Mouse (Mus musculus): ENCODE data around the gene Fastkd1. TPM values are rescaled to one million over a fixed set of nuclear protein-coding genes. Genes with fewer than 3 reads are reported as not detected.
A peak's percentile ranks its signal among the peaks of the same experiment; 100 is the strongest.
"Not testable (repeated sequence)": the region's sequence is repeated elsewhere in the genome, so short reads cannot be mapped to it uniquely, and the experiment has no call there.

Gene Fastkd1
- total RNA-seq, 2 experiments from 2014 or later: 16.6 to 19.4 TPM

DNA sequence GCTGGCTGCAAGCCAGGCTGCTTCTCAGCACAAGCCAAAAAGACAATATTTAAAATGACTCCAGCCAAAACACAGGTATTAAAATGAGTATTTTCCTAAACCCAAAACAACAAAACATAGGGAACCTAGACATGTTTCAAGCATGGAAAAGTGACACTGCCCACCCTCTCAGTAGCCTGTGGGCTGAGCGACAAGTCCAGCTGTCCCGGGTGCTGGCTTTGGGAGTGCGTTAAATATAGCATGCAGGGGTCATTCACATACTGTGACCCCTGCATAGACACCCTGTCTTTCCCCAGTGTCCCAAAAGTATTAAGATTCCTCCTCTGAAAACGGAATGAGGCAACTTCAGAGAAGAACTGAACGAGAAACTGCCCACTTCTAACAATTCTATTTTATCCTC lies 39.6 kb downstream of the Fastkd1 start:
- DNase-seq (ENCODE audit: extremely low spot score in 1 of 2, low spot score in 1 of 2): no peak

GRCm38 (mm10) chr2:69669853-69670252 lies 43.5 kb downstream of the Fastkd1 start, which contains the start of gene Klhl41:
Klhl41 (plus strand) TSS chr2:69670120.
- DNase-seq (ENCODE audit: extremely low spot score in 1 of 2, low spot score in 1 of 2): no peak

DNA sequence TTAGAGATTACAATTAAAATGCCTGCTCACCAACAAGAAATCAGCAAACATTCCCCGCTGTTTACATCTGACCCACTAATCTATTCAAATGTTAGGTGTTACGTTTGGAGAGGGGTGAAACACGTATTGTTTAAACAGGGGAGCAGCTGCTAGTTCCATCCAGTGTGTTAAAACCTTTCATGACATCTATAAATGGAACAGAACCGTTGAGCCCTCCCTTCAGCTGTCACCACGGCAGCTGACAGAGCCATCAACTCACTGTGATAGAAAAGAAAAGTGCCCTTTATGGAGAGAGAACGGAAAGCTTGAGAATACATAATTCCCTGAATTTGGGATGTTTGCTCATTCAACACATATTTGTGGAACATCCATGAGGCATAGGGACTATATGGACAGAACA lies 44.9 kb downstream of the Fastkd1 start:
- no peak for DNase-seq (ENCODE audit: extremely low spot score in 1 of 2, low spot score in 1 of 2)

- no peak for DNase-seq (ENCODE audit: extremely low spot score in 1 of 2, low spot score in 1 of 2)
These were observed 45.7 kb downstream of the Fastkd1 start for GRCm38 (mm10) chr2:69667656-69668055.

DNA sequence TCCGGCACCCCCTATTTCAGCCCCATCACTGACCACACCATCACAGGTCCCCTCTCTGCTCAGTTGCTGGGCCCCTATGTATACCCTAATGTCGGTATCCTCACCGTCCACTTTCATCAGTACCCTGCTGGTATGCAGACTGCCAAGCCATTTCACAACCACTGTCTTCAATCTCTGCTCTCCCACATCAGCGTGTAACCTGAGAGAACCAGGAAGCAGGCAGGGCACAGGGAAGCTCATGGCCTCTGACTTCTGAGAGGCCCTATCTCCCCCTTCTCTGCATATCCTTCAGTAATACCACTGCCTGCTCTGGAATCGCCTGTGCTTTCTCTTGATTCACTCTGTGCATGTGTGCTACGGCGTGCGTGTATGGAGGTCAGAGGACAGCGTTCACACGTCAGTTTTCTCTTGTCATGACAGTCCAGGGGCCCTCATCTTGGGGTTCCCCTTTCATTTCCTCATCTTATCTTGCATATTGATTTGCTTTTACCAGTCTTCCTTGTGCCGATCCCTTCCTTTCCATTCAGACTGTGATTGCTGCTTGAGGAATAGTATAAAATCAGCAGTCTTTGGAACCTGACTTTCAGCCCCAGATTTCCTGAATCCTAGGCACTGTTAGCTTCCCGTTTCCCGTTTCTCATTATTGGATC lies 49.4 kb downstream of the Fastkd1 start:
- DNase-seq (ENCODE audit: extremely low spot score in 1 of 2, low spot score in 1 of 2): no peak

DNA sequence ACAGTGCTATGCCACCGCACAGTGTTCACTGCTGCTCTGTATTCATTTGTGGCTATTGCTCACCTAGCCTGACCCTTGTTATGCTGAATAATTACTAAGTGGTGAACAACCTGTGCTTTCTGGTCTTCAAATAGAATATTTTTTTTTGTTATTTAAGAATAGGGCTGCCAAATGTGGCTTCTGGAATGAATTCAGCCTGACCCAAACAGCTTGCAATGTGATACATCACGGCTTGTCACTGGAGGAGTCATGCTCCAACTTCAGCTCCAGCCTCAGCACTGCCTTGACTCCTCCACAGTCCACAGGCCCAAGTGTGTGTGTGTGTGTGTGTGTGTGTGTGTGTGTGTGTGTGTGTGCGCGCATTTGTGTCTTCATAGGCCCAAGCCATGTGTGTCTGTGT lies 54.0 kb downstream of the Fastkd1 start:
- no peak for DNase-seq (ENCODE audit: extremely low spot score in 1 of 2, low spot score in 1 of 2)

DNA sequence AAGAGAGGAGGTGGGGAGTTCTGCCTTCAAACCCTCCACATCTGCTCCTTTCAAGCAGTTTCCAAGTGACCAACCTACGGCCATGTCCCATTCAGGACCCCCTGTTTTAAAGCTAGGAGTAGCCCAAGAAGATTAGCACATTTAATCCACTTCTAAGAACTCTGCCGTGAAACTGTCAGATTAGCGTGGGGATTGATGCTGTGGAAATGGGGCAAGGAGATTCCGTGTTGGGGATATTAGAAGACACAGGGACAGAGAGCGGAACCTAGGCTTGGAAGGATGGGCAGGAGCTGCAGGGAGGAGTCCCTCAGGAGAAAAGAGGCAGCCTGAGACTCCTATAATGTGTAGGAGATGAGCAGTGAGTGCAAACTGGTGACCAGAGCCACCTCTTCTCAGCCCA lies 63.6 kb downstream of the Fastkd1 start:
- no peak for DNase-seq (ENCODE audit: extremely low spot score in 1 of 2, low spot score in 1 of 2)

DNA sequence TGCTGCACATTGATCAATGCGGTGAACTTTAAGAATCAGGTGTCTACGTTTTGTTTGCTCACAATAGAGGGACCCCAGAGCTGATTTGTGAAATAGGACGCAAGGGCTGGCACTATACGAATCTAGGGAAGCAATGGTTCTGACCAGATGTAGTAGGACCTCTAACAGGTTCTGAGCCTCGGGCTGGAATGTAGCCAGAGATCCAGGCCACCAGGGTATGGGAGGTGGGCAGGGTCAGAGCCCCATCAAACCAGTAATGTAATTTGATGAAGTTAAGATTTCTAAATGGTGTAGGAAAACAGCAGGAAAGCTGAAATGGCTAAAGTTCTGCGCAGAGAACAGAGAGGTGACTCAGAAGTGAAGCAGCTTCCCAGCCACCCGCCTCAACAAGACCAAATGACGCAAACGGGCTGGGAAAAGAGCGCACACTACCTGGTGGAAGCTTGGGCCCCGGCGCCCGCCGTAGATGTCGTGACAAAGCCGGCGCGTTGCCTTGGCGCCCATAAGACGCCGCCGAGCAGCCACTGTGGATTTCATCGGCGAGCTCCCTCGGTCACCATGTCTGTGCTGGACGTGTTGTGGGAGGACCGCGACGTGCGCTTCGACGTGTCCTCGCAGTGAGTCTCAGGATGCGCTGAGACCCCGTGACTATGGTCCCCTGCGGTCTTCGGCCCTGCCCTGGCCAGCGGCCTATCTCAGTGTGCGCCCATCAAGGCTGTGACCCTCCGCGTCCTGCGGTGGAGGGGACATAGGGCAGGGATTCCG lies 66.4 kb downstream of the Fastkd1 start, which contains the start of gene Bbs5:
Bbs5 (plus strand) TSS at position 446 of the 765 bp plus-strand sequence.
- DNase-seq (ENCODE audit: extremely low spot score in 1 of 2, low spot score in 1 of 2): peak; percentile 82 to 89

DNA sequence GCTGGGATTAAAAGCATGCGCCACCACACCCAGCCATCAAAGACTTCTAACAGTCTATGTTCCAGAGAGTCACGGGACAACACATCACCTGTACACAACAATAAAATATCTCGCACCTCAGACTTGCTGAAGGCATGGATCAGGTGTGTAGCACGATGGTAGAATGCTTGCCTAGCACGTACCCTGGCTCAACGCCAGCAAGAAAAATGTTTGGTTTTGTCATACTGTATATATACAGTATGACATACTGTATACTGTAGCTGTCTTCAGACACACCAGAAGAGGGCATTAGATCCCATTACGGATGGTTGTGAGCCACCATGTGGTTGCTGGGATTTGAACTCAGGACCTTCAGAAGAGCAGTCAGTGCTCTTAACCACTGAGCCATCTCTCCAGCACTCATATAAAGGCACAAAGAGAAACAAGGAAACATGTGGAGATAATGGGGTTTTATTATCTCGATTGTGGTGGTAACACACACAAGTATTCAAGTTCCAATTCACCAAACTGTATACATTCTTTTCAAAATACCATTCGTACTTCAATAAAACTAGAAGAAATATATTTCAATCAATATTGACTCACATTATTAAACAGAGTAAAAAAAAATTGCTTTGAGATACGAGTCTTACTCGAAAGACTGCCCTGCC lies 68.2 kb downstream of the Fastkd1 start:
- DNase-seq (ENCODE audit: extremely low spot score in 1 of 2, low spot score in 1 of 2): no peak

DNA sequence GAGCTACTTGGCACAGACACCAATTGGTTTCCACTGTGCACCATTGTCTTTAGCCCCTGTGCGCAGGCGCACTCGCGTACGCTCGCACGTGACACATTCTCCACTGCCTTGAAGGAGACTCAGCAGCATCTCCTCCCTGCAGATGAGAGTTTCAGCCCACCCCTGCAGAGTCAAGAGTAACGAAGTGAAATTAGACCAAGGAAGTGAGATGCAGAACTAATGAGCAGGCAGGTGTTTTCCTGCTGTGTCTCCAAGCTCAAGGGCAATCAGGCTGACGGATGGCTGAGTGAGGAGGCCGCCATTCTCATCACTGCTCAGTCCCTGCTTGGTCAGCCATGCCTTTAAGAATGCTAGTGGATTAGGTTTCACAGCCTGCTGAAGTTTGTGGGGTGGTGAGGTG lies 73.2 kb downstream of the Fastkd1 start:
- no peak for DNase-seq (ENCODE audit: extremely low spot score in 1 of 2, low spot score in 1 of 2)

DNA sequence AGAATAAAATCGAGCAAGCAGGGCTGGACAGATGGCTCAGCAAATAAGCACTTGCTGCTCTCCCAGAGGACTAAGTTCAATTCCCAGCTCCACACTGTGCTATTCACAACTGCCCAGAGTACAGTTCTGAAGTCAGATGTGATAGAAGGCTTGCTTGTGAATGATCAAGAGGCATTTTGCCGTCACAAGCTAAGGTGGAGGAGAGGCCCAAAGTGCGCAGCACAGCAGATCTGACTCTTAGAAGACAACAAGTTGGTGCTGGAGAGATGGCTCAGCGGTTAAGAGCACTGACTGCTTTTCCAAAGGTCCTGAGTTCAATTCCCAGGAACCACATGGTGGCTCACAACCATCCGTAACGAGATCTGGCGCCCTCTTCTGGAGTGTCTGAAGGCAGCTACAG lies 75.3 kb downstream of the Fastkd1 start:
- DNase-seq (ENCODE audit: extremely low spot score in 1 of 2, low spot score in 1 of 2): not testable (repeated sequence)

Other genes with a start within 250 kb of the Fastkd1 start
- under 1 TPM; 0.37 to 0.68 TPM for gene Lrp2, start 127.5 kb downstream of the Fastkd1 start, total RNA-seq (2021)
- gene Bbs5, start 66.3 kb downstream of the Fastkd1 start, total RNA-seq (2021): 10 to 100 TPM; 19.1 to 31.3 TPM
- gene Klhl41, start 43.4 kb downstream of the Fastkd1 start, total RNA-seq (2021): under 1 TPM; 0.57 to 0.66 TPM
- 10 to 100 TPM; 60.4 to 66.1 TPM for gene Ppig, start 9.0 kb upstream of the Fastkd1 start, total RNA-seq (2021)
- 1 to 10 TPM; 1.8 to 2.6 TPM for gene Ccdc173, start 76.1 kb upstream of the Fastkd1 start, total RNA-seq (2021)
- gene Phospho2, start 76.1 kb upstream of the Fastkd1 start, total RNA-seq (2021): 10 to 100 TPM; 19.8 to 25.0 TPM
- gene Klhl23, start 108.4 kb upstream of the Fastkd1 start, total RNA-seq (2021): 10 to 100 TPM; 42.2 to 45.8 TPM
- 100 to 1,000 TPM; 125 to 138 TPM for gene Ssb, start 148.0 kb upstream of the Fastkd1 start, total RNA-seq (2021)
- 10 to 100 TPM; 14.2 to 18.0 TPM for gene Mettl5, start 172.1 kb upstream of the Fastkd1 start, total RNA-seq (2021)
- 100 to 1,000 TPM; 112 to 139 TPM for gene Ubr3, start 183.7 kb upstream of the Fastkd1 start, total RNA-seq (2021)

All from layer of hippocampus, postnatal 25 days (tissue).